Mouse (Mus musculus): ENCODE results near the gene Psmd9.

DNA sequence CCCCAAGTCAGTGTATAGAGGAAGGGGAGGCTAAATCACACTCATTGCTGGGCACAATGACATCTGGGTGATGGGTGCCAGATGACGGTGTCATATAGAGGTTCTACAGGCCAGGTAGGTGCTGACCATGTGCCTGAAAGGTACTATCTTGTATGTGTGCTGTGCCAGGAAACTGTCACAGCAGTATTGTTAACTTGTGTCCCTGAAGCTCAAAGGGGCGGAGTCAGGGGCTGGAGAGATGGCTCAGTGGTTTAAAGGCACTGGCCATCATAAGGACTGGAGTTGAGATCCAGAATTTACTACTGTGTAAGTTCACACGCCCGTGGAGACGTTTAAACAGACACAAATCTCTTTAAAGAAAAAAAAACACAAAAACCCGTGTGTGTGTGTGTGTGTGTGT lies 60.1 kb downstream of the Psmd9 start:
- TF ChIP-seq POLR2A (IDR thresholded peaks at IDR 0.05; ENCODE audit: borderline replicate concordance, low read depth, low read length) (no peak), CTCF (IDR thresholded peaks at IDR 0.05; ENCODE audit: low read depth, low read length) (no peak)
